Mouse (Mus musculus): ENCODE data around the gene Ldlrap1. TPM values are rescaled to one million over a fixed set of nuclear protein-coding genes. Genes with fewer than 3 reads are reported as not detected.
A peak's percentile ranks its signal among the peaks of the same experiment; 100 is the strongest.

Gene Ldlrap1
- polyA plus RNA-seq, 1 experiment = 11.2 TPM

- no peak for TF ChIP-seq POLR2A (IDR thresholded peaks at IDR 0.05; ENCODE audit: low read depth, low read length)
- TF ChIP-seq CTCF (IDR thresholded peaks at IDR 0.05; ENCODE audit: extremely low read depth, insufficient read length, insufficient replicate concordance, low read depth, low read length) = no peak
- 51% methylated on average over 14 of the region's 14 CpGs for WGBS
- Histone ChIP-seq H3K27ac (ENCODE audit: insufficient read depth, low read depth, low read length) (no peak overlapping the region), H3K36me3 (ENCODE audit: control insufficient read depth, insufficient read depth, low read length) (no peaks in the 10 kb centered on the region), H3K4me1 (ENCODE audit: control insufficient read depth, insufficient read depth, insufficient read length, low read length) (peaks cover 10% of the 10 kb centered on the region; the same call in 1 of the 2 replicates), H3K27me3 (ENCODE audit: control insufficient read depth, insufficient read depth, low read length) (no peaks in the 10 kb centered on the region), H3K4me3 (ENCODE audit: low read depth, low read length) (no peak overlapping the region)
Measured at GRCm38 (mm10) chr4:134775234-134775944, 7.6 kb upstream of the Ldlrap1 start.

GRCm38 (mm10) chr4:134774126-134774525 lies 6.3 kb upstream of the Ldlrap1 start:
- Histone ChIP-seq H3K27me3 (ENCODE audit: control insufficient read depth, insufficient read depth, low read length) (no peaks in the 10 kb centered on the region), H3K36me3 (ENCODE audit: control insufficient read depth, insufficient read depth, low read length) (no peaks in the 10 kb centered on the region), H3K4me3 (ENCODE audit: low read depth, low read length) (no peak overlapping the region), H3K27ac (ENCODE audit: insufficient read depth, low read depth, low read length) (no peak overlapping the region), H3K4me1 (ENCODE audit: control insufficient read depth, insufficient read depth, insufficient read length, low read length) (peaks cover under 1% of the 10 kb centered on the region; the same call in 1 of the 2 replicates)
- 84% methylated on average over 6 of the region's 6 CpGs for WGBS
- TF ChIP-seq POLR2A (IDR thresholded peaks at IDR 0.05; ENCODE audit: low read depth, low read length) (no peak), CTCF (IDR thresholded peaks at IDR 0.05; ENCODE audit: extremely low read depth, insufficient read length, insufficient replicate concordance, low read depth, low read length) (no peak)

GRCm38 (mm10) chr4:134772805-134773674 lies 5.2 kb upstream of the Ldlrap1 start:
- TF ChIP-seq CTCF (IDR thresholded peaks at IDR 0.05; ENCODE audit: extremely low read depth, insufficient read length, insufficient replicate concordance, low read depth, low read length) (no peak), POLR2A (IDR thresholded peaks at IDR 0.05; ENCODE audit: low read depth, low read length) (no peak)

GRCm38 (mm10) chr4:134769891-134770290 lies 2.1 kb upstream of the Ldlrap1 start:
- no peak overlapping the region for H3K4me3 ChIP-seq (ENCODE audit: low read depth, low read length)
- WGBS = 95% methylated on average over 7 of the region's 7 CpGs
- no peak overlapping the region for H3K27ac ChIP-seq (ENCODE audit: insufficient read depth, low read depth, low read length)
- peaks cover 7% of the 10 kb centered on the region for H3K4me1 ChIP-seq (ENCODE audit: control insufficient read depth, insufficient read depth, insufficient read length, low read length)
- H3K27me3 ChIP-seq (ENCODE audit: control insufficient read depth, insufficient read depth, low read length) = no peaks in the 10 kb centered on the region
- no peak for TF ChIP-seq CTCF (IDR thresholded peaks at IDR 0.05; ENCODE audit: extremely low read depth, insufficient read length, insufficient replicate concordance, low read depth, low read length)
- TF ChIP-seq POLR2A (IDR thresholded peaks at IDR 0.05; ENCODE audit: low read depth, low read length) = no peak
- no peaks in the 10 kb centered on the region for H3K36me3 ChIP-seq (ENCODE audit: control insufficient read depth, insufficient read depth, low read length)

More at GRCm38 (mm10) chr4:134772805-134773674, 5.2 kb upstream of the Ldlrap1 start:
- H3K27me3 ChIP-seq (ENCODE audit: control insufficient read depth, insufficient read depth, low read length) = no peaks in the 10 kb centered on the region
- H3K36me3 ChIP-seq (ENCODE audit: control insufficient read depth, insufficient read depth, low read length) = no peaks in the 10 kb centered on the region
- no peaks in the 10 kb centered on the region; the same call in 1 of the 2 replicates for H3K4me1 ChIP-seq (ENCODE audit: control insufficient read depth, insufficient read depth, insufficient read length, low read length)
- H3K4me3 ChIP-seq (ENCODE audit: low read depth, low read length) = no peak overlapping the region
- WGBS = 79% methylated on average over 4 of the region's 4 CpGs
- no peak overlapping the region for H3K27ac ChIP-seq (ENCODE audit: insufficient read depth, low read depth, low read length)

GRCm38 (mm10) chr4:134769081-134769811 lies 1.4 kb upstream of the Ldlrap1 start:
- TF ChIP-seq POLR2A (IDR thresholded peaks at IDR 0.05; ENCODE audit: low read depth, low read length) (no peak), CTCF (IDR thresholded peaks at IDR 0.05; ENCODE audit: extremely low read depth, insufficient read length, insufficient replicate concordance, low read depth, low read length) (no peak)
- Histone ChIP-seq H3K36me3 (ENCODE audit: control insufficient read depth, insufficient read depth, low read length) (no peaks in the 10 kb centered on the region), H3K27ac (ENCODE audit: insufficient read depth, low read depth, low read length) (no peak overlapping the region), H3K4me1 (ENCODE audit: control insufficient read depth, insufficient read depth, insufficient read length, low read length) (peaks cover 7% of the 10 kb centered on the region), H3K27me3 (ENCODE audit: control insufficient read depth, insufficient read depth, low read length) (no peaks in the 10 kb centered on the region), H3K4me3 (ENCODE audit: low read depth, low read length) (no peak overlapping the region)
- WGBS = 79% methylated on average over 7 of the region's 7 CpGs

- H3K27me3 ChIP-seq (ENCODE audit: control insufficient read depth, insufficient read depth, low read length) = no peaks in the 10 kb centered on the region
- H3K36me3 ChIP-seq (ENCODE audit: control insufficient read depth, insufficient read depth, low read length) = no peaks in the 10 kb centered on the region
- no peak for TF ChIP-seq POLR2A (IDR thresholded peaks at IDR 0.05; ENCODE audit: low read depth, low read length)
- TF ChIP-seq CTCF (IDR thresholded peaks at IDR 0.05; ENCODE audit: extremely low read depth, insufficient read length, insufficient replicate concordance, low read depth, low read length) = no peak
- peak overlapping the region; percentile 80 for H3K4me3 ChIP-seq (ENCODE audit: low read depth, low read length)
- peaks cover 7% of the 10 kb centered on the region for H3K4me1 ChIP-seq (ENCODE audit: control insufficient read depth, insufficient read depth, insufficient read length, low read length)
- WGBS = 11% methylated on average over 21 of the region's 21 CpGs
- no peak overlapping the region for H3K27ac ChIP-seq (ENCODE audit: insufficient read depth, low read depth, low read length)
Measured at GRCm38 (mm10) chr4:134768226-134768888, 533 bp upstream of the Ldlrap1 start.
